ENCODE assay signal across 24 mouse cellular contexts in the genomic region with DNA sequence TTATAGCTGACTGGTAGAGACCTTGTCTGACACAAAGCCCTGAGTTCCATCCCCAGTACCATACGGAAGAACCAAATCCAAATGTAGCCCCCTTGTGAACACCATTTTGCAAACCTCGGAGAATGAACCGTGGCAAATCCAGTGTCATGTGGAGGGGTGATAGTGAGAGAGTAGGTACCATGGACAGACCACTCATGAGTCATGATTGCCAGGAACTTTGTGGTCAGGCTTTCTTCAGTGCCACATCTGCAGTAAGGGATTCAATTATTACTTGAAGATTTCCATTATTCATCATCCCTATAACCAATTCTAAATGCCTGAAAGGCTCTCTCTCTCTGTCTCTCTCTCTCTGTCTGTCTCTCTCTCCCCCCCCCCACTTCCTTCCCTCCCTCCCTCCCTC.
"Had no signal": no experiment of that assay in that cellular context is flagged by ENCODE, and none has a peak within 500 bp of the region (broad histone marks: within the 10 kb centered on the region; RNA-seq: fewer than 3 reads in every experiment).

No protein-coding gene starts in this region.

- H3K27me3 ChIP-seq: heart, embryonic 12.5 days; hindbrain, embryonic 12.5 days; intestine, embryonic 15.5 days; limb, embryonic 12.5 days had no signal

- DNase-seq: gastrocnemius, postnatal 14 days; gastrocnemius, postnatal 36 days; heart, adult 18-20 months; heart, postnatal 10 days; heart, postnatal 4 days; kidney, adult 18-20 months; kidney, adult 8-10 months; kidney, postnatal 10 days; kidney, postnatal 36 days; layer of hippocampus, adult 9-11 months; liver had no signal

- ATAC-seq: hindbrain, embryonic 16.5 days; inflammation-experienced regulatory T-cells, adult 6 months; intestine, embryonic 15.5 days; intestine, postnatal 0 days had no signal

- H3K36me3 ChIP-seq: hindbrain, embryonic 12.5 days had no signal

- H3K4me3 ChIP-seq: heart, embryonic 10.5 days; heart, embryonic 12.5 days; hindbrain, embryonic 10.5 days; hindbrain, embryonic 12.5 days; intestine, embryonic 15.5 days; left cerebral cortex, adult 2 months; limb, embryonic 10.5 days; limb, embryonic 12.5 days had no signal

- H3K4me2 ChIP-seq: heart, embryonic 12.5 days; hindbrain, embryonic 12.5 days; hindbrain, embryonic 14.5 days; intestine, embryonic 15.5 days; limb, embryonic 12.5 days; liver, embryonic 11.5 days had no signal
